Mouse (Mus musculus) megakaryocyte, adult 5-6 weeks (primary cell): ENCODE measurements around the gene Coro1b. TPM values are rescaled to one million over a fixed set of nuclear protein-coding genes. Genes with fewer than 3 reads are reported as not detected.

Experiments
- ATAC-seq: 2 replicates; pipeline ENCODE4 v1.8.0; 2016; ENCODE audit warnings: mild to moderate bottlenecking, inconsistent platforms; ENCODE audit not compliant: poor library complexity, severe bottlenecking
- total RNA-seq, 2 experiments: library from RNA; stranded (forward) in 1 of 2; stranded (reverse) in 1 of 2; fragments of 153-499, 151-499 nt in 1 of 2; fragments of 221-1000, 200-1000 nt in 1 of 2; gene quantifications; 2 replicates each; pipeline versions ENCODE4 v1.2.3 to v1.2.4; 2015 to 2017

Gene Coro1b
- total RNA-seq (2015) (279 and 345 TPM in 2 replicates), total RNA-seq (2017) (142 and 161 TPM in 2 replicates)

DNA sequence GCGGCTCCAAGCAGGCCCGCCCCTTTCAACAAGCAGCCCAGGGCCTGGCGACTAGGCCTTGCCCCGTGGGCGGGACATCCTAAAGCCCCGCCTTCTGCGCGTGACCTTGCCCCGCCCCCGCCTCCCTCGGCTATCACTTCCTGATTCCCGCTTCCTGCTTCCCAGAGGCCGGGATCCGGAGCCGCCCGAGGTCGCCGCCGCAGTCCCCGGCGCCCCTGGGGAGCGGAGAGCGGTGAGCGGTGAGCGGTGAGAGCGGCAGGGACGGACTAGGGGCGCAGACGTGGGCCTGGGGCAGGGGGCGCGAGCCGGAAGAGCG is at the start of gene Coro1b:
Gene Coro1b, plus strand, starts transcription at position 129 of the 316 bp plus-strand sequence.
- peak; percentile 92 for ATAC-seq

DNA sequence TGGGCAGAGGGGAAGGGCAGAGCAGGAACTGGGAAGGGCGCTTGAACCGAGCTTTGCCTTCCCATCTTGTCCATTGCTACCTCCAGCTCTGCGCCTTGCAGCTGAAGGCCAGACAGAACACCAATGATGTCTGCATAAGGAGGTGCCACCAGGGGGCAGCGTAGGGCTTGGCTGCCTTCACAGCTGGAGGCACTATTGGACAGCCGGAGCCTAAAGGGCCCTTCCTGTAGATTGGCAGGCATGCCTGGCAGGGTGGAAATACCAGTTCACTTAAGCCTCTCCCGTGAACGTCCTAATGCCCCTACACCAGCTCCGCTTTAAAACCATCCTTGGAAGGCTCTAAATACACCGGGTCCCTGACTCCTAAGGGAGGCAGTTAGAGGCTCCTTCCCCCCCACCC is 49.4 kb upstream of the Coro1b start:
- ATAC-seq = peak; percentile 46

DNA sequence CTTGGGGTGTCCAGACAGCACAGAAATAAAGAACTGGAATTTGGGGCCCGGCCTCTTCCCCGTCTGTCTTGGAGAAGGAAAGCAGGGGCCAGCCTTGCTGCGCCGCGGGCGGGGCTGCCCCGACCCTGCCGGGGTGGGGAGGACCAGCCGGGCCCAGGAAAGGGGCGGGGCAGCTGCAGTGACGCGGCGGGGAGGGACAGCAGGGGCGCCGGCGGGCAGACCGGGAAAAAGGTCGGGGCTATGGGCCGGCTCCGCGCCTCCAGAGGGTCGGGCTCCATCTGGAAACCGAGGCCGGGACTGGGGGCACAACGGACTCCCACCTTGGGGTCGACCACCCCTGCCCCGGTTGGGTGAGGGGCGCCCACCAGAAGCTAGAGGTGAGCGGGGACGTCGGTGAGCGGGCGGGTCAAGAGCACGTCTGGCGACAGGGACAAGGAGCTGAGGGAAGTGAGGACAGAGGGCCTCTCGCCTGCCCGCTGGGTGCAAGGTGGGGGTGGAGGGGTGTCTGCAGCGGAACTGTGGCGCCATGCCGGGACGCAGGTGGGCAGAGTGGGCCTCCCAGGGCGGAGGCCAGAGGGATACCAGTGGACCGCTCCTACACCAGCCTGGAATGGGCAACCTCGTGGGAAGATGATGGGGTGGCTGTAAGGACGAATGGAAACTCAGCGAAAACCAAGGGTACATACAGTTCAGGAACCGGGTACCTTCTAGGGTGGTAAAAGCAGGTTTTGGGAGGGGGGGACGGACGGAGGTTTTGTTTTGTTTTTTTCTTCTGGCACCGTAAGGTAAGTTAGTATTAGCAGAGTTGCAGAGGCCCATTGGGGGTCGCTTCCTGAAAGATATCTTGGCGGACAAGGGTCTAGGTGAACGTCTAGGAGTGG is 48.3 kb upstream of the Coro1b start, which contains the start of gene Pitpnm1:
Gene Pitpnm1, plus strand, starts transcription at position 162 of the 881 bp plus-strand sequence.
- ATAC-seq = peak; percentile 23

DNA sequence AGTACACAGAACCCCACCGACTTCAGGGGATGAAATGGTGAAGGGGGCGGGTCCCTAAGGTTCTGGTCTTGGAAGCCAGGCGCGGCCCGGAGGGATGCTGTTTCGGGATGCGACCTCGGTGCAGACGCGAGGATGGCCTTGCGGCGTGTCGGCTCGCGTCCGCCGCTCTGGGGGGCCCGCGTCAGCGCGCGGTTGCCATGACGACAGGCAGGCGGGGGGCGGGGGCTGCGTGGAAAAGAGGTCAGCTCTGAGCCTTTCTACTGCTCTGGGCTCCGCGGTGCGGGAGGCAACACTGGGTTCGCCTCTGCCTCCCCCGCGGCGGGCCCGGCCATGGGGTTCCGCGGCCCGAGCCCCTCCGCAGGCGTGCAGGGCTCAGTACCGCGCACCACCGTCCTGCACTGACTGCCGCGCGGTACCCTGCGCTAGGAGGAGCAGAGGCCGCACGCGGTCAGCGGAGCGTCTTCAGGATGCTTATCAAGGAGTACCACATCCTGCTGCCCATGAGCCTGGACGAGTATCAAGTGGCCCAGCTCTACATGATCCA is 47.6 kb upstream of the Coro1b start:
- ATAC-seq = no peak

DNA sequence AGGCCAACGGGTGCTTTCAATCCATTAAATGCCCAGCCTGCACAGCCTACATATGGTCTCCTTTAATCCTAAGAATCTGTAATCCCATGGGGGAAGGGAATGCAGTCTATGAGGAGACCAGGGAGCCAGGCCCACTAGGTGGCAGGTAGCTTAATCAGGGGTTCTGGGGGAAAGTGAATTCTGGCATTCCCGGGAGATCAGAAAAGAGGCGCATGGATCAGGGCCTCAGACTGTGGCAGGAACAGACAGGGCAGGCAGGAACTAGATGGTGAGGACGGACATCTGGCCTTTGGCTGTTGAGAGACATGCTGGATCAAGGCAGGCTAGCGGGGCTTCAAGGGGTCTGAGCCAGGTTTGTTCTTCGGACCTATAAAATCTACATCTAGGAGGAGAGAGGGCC is 47.0 kb upstream of the Coro1b start:
- no peak for ATAC-seq

DNA sequence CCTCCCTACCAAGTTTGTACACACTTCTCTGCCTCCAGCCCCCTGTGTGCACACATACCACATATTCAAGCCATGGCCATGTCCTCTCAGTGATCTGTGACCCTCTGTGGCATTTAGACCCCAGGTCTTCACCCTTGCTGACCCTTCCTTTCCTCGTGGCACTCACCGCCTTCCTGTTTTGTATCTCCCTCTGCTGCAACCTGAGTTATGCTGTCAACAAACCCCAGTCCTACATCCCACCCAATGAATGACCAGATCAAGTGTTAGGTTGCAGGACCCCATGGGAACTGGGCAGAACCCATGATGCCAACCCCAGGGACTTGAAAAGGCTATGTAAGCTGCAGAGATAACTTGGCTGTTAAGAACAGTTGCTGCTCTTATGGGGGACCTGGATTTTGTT is 46.4 kb upstream of the Coro1b start:
- no peak for ATAC-seq

DNA sequence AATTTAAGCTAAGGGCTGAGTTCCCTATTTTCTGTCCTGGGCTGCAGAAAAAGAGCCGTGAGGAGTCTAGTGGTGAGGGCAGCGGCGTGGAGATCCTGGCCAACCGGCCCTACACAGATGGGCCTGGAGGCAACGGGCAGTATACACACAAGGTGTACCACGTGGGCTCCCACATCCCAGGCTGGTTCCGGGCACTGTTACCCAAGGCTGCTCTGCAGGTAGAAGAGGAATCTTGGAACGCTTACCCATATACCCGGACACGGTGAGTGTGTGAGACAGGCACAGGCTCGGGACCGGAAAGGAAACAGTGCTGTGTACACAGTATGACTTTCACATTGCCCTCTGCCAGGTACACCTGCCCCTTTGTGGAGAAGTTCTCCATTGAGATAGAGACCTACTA is 45.8 kb upstream of the Coro1b start:
- no peak for ATAC-seq

DNA sequence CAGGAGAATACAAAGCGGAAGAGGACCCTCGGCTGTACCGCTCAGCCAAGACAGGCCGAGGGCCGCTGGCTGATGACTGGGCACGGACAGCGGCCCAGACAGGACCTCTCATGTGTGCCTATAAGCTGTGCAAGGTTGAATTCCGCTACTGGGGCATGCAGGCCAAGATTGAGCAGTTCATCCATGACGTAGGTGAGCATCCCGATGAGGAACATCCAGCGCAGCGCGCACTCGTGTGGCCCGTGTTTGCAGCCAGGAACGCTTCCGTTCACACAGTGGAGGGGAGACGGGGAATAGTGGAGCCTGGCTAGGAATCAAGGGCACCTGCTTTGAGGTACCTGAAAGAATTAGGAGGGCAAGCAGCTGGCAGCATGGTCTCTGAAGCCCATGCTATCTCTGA is 45.1 kb upstream of the Coro1b start:
- ATAC-seq = no peak

DNA sequence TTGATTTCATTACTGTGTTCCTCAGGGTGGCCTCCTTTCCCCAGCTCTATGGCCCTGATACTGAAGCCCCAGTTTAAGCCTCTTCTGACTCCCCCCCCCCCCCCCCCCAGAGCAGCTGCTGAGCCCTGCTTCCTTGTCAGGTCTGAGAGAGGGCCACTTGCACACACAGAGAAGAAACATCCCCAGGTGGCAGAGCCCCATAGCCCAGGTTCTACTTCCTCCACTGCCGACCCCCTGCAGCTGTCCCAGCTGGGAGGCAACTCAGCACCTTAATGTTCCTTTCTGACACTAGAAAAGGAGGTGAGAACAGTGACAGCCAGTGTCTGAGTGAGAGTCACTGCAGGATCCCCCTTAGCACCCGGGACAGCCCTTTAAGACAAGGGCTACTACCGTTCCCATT is 44.6 kb upstream of the Coro1b start:
- ATAC-seq = no peak

DNA sequence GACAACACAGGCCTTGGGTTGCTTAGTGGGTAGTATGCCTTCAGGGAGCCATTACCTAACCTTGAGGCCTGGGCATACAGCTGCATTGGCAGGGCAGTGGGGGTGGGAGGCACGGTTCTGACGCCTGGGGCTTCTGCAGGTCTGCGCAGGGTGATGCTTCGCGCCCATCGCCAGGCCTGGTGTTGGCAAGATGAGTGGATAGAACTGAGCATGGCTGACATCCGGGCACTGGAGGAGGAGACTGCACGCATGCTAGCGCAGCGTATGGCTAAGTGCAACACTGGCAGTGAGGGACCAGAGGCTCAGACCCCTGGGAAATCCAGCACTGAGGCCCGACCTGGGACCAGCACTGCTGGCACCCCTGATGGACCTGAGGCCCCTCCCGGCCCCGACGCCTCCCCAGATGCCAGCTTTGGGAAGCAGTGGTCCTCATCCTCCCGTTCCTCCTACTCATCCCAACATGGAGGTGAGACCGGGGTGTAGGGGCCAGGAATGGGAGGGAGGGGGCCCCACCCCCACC is 43.7 kb upstream of the Coro1b start:
- no peak for ATAC-seq

DNA sequence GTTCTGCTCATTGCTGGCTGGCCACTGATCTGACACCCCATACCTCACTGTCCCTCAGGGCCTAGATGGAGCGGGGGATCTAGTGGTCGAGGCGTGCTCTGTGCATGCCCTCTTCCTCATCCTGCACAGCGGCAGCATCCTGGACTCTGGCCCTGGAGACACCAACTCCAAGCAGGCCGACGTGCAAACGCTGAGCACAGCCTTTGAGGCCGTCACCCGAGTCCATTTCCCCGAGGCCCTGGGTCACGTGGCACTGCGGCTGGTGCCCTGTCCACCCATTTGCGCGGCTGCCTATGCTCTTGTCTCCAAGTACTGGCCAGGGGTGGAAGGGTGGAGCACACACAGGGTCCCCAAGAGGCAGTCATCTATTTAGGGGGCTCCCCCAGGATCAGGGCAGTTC is 41.8 kb upstream of the Coro1b start:
- ATAC-seq = no peak

DNA sequence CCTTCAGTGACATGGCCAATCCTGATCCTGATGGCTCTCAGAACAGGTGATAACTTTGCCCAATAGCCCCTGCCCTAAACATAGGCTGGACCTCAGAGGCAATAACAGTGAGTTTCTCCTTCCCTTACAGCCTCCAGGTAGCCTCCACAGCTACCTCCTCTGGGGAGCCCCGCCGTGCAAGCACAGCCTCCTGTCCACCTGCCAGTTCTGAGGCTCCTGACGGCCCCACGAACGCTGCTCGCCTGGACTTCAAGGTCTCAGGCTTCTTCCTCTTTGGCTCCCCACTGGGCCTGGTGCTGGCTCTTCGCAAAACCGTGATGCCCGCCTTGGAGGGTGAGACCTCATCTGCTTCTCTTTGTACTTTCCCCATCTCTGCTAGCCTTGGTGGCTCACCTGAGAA is 39.9 kb upstream of the Coro1b start:
- no peak for ATAC-seq

DNA sequence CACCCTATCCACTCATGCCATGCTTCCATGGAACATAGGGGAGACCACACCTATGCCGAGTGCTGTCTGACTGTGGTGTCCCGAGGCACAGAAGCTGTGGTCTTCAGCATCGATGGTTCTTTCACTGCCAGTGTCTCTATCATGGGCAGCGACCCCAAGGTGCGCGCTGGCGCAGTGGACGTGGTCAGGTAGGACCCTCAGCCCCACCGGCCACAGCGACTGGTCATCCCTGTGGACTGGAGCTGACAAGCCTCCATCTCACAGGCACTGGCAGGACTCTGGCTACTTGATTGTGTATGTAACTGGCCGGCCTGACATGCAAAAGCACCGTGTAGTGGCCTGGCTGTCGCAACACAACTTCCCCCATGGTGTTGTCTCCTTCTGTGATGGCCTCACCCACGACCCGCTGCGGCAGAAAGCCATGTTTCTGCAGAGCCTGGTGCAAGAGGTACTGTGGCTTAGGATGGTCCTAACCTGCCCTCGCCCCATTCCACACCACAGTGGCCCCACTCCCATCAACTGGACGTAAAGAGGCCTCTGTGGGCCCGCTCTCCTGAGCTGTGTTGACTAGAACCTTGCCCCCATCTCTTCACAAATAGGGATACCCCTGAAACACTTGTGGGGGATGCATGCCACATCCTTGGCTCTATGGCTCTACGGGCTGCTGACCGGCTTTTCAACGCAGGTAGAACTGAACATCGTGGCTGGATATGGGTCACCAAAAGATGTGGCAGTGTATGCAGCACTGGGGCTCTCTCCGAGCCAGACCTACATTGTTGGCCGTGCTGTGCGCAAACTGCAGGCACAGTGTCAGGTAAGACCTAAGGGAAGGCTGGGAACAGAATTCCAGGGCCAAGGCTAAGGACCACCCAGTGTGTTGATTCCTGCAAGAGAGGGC is 36.1 kb upstream of the Coro1b start:
- peak; percentile 80 for ATAC-seq

DNA sequence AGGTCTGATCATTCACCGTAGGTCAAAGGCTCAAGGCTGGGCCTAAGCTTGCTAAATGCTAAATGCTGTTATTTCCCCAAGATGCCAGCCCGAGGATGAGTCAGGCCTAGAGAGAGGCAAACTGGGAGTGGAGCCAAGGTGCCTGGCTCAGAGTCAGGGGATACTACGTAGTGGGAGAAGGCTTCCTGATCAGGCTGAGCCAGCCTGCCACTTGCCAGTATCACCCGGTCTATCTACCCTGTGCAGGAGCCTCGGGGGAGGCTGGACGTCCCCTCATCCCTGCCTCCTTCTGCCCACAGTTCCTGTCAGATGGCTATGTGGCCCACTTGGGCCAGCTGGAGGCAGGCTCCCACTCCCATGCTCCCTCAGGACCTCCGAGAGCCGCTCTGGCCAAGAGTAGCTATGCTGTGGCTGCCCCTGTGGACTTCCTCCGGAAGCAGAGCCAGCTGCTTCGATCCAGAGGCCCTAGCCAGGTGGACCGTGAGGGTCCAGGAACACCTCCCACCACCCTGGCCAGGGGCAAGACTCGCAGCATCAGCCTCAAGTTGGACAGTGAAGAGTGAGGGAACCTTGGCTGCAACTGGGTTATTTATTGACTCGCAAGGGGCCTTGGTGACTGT is 35.1 kb upstream of the Coro1b start:
- peak; percentile 48 for ATAC-seq

DNA sequence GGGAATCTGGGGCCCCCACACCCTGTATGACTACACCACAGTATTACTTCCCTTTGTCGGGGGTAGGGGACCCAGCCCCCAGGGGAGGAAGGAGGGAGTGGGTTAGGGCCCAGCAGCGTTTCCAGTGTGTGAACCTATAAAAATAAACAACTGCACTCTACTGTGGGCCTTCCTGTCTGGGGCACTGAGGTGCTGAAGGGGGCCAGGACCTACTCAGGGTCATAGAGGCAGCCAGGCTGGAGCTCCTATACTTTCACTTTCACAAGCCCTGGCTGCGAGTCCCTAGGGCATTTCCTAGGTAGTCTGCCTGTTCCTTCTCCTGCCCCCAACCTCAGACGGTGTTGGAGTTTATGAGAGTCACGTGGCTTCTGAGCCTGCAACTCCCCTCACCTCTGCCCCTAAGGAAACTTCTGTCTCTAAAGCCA is 34.6 kb upstream of the Coro1b start:
- ATAC-seq = peak; percentile 36

DNA sequence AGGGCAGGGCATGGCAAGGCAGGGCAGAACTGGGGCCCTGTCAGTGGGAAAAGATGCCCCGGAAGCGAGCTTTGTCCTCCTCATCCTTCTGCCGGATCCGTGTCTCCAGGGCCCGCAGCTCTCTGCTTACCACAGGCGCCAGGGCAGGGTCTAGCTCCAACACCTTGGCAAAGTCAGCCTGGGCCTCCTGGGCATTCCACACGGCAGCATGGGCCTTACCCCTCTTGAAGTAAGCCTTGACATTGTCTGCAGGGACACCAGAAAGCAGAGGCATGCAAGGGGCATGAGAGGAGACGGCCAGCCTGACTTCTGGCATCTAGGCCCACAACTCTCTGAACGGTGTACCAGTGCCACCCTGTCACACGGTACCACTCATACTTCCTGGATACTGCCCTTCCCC is 33.9 kb upstream of the Coro1b start:
- ATAC-seq = no peak

DNA sequence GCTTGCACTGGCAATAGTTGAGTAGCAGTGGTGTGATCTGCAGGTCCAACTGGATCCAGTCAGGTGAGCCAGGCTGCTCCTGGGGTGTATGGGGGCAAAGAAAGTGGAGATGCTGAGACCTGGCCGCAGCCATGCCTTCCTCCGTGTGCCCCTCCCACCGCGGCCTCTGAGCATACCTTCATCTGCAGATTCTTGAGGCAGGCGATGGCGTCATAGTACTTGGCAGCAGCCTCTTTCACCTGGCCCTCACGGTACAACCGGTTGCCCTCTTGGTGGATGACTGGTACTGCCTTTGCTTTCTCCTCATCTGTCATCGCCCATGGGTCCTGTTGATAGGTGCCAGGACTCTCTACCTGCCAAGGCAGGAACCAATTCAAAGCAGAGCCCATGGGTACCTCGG is 33.3 kb upstream of the Coro1b start:
- no peak for ATAC-seq

DNA sequence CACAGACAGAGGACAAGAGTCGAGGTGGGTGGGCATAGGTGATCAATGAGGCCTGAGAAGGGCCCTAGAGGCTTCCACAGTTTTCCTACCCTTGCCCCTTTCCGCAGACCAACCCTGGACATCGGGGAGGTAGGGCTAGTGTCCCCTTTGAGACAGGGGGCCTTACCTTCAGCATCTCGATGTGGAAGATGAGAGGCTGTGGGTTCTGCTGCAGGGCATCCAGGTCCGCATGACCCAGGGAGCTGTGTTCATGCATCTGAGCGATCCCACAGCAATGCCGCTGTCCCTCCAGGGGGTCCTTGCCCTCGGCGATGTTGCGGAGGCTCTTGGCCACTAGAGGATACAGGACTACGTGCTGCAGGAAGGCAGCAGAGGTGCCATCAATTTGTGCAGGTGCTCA is 32.6 kb upstream of the Coro1b start:
- ATAC-seq = no peak

DNA sequence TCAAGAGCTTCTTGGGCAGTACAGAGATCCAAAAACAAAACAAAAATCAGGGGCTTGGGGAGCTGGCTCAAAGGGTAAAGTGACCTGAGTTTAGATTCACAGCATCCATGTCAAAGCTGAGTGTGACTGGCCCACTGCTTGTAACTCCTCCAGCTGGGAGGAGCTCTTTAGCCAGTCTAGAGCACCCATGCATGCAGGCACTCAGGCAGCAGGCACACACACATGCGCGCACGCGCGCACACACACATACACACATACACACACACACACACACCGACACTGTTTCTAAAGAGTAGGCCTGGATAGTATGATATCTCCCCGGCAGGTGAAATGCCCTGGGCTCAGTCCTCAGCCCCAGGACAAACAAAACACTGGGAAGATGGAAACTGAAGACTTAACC is 31.4 kb upstream of the Coro1b start:
- ATAC-seq = no peak

DNA sequence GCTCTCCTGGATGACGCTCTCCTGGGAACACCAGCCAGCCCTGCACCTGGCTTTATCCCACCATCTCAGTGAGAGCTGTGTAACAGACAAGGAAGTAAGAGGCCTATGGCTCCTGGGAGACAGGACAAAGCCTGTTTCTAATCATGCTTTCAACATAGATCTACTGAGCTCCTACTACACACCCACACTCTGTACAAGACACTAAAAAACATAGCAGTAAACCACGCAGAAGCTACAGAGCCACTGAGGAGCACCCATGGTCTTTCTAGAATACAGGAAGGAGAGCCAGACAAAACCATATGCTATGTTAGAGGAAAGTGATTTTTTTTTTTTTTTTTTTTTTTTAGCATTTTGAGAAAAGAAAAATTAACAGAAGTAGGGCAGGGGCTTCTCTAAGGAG is 30.1 kb upstream of the Coro1b start:
- ATAC-seq = no peak
